Mouse (Mus musculus): Measurements from ENCODE around the gene Etnk1.
"Not testable (repeated sequence)": the region's sequence is repeated elsewhere in the genome, so short reads cannot be mapped to it uniquely, and the experiment has no call there.

Gene Etnk1

GRCm38 (mm10) chr6:143149766-143150291 is 17.2 kb upstream of the Etnk1 start:
- in situ Hi-C loops (cut with MboI; ENCODE audit: low sequenced_read_pairs), result no loop called here

GRCm38 (mm10) chr6:143151081-143151995 is 15.7 kb upstream of the Etnk1 start:
- in situ Hi-C loops (cut with MboI; ENCODE audit: low sequenced_read_pairs), result not testable (repeated sequence)

GRCm38 (mm10) chr6:143152321-143152827 is 14.6 kb upstream of the Etnk1 start:
- in situ Hi-C loops (cut with MboI; ENCODE audit: low sequenced_read_pairs), result no loop called here

GRCm38 (mm10) chr6:143153160-143153559 is 13.9 kb upstream of the Etnk1 start:
- in situ Hi-C loops (cut with MboI; ENCODE audit: low sequenced_read_pairs), result no loop called here

- in situ Hi-C loops (cut with MboI; ENCODE audit: low sequenced_read_pairs), result no loop called here
Observed at GRCm38 (mm10) chr6:143153751-143154494, 13.1 kb upstream of the Etnk1 start.

- in situ Hi-C loops (cut with MboI; ENCODE audit: low sequenced_read_pairs), result no loop called here
Observed at GRCm38 (mm10) chr6:143154885-143155284, 12.1 kb upstream of the Etnk1 start.

GRCm38 (mm10) chr6:143155996-143156395 is 11.0 kb upstream of the Etnk1 start:
- in situ Hi-C loops (cut with MboI; ENCODE audit: low sequenced_read_pairs), result no loop called here

- in situ Hi-C loops (cut with MboI; ENCODE audit: low sequenced_read_pairs), result no loop called here
Observed at GRCm38 (mm10) chr6:143156684-143157083, 10.3 kb upstream of the Etnk1 start.

- in situ Hi-C loops (cut with MboI; ENCODE audit: low sequenced_read_pairs), result no loop called here
Observed at GRCm38 (mm10) chr6:143157401-143157800, 9.6 kb upstream of the Etnk1 start.

- in situ Hi-C loops (cut with MboI; ENCODE audit: low sequenced_read_pairs), result no loop called here
Observed at GRCm38 (mm10) chr6:143160572-143161231, 6.3 kb upstream of the Etnk1 start.

GRCm38 (mm10) chr6:143162161-143162877 is 4.7 kb upstream of the Etnk1 start:
- in situ Hi-C loops (cut with MboI; ENCODE audit: low sequenced_read_pairs), result no loop called here

- in situ Hi-C loops (cut with MboI; ENCODE audit: low sequenced_read_pairs), result no loop called here
Observed at GRCm38 (mm10) chr6:143163956-143164905, 2.8 kb upstream of the Etnk1 start.

GRCm38 (mm10) chr6:143164906-143165255 is 2.1 kb upstream of the Etnk1 start:
- in situ Hi-C loops (cut with MboI; ENCODE audit: low sequenced_read_pairs), result no loop called here

GRCm38 (mm10) chr6:143165404-143166257 is 1.4 kb upstream of the Etnk1 start:
- in situ Hi-C loops (cut with MboI; ENCODE audit: low sequenced_read_pairs), result no loop called here

- in situ Hi-C loops (cut with MboI; ENCODE audit: low sequenced_read_pairs), result no loop called here
Observed at GRCm38 (mm10) chr6:143167409-143167919, 443 bp downstream of the Etnk1 start.

GRCm38 (mm10) chr6:143167981-143168674 is 1.1 kb downstream of the Etnk1 start:
- in situ Hi-C loops (cut with MboI; ENCODE audit: low sequenced_read_pairs), result no loop called here

- in situ Hi-C loops (cut with MboI; ENCODE audit: low sequenced_read_pairs), result no loop called here
Observed at GRCm38 (mm10) chr6:143169385-143169784, 2.4 kb downstream of the Etnk1 start.
